ENCODE assay signal across 9 mouse cellular contexts in genomic region chr15:27593717-27594116, GRCm38 (mm10). TPM values are rescaled to one million over a fixed set of nuclear protein-coding genes. Genes with fewer than 3 reads are reported as not detected.
DNase-seq lines count a peak whose midpoint lies in the region; ATAC-seq lines count a peak whose summit lies in the region.
"Had no signal": no experiment of that assay in that cellular context is flagged by ENCODE, and none has a peak within 500 bp of the region (broad histone marks: within the 10 kb centered on the region; RNA-seq: fewer than 3 reads in every experiment).

No protein-coding gene starts in this region.

- no peak for ATAC-seq in granulocyte monocyte progenitor cell, adult 5-6 weeks (replicated peaks; ENCODE audit: poor library complexity, severe bottlenecking)

- DNase-seq in heart, adult 11 months: peak; percentile 91
- no peak for DNase-seq in heart, postnatal 25 days (ENCODE audit: low spot score)
- peak; percentile 54 for DNase-seq in lung, postnatal 10 days
- DNase-seq in lung, postnatal 4 days: no peak
- DNase-seq in cerebellum, adult 8-10 months: peak; percentile 49
- DNase-seq in right cerebral cortex, adult 2 months (ENCODE audit: low spot score in 2 of 2): peak; percentile 66
- no peak for DNase-seq in MN1 (ENCODE audit: low spot score)
- DNase-seq: liver, embryonic 13.5 days had no signal

- intact Hi-C loops in heart, postnatal 25 days (cut with DNase I): no loop called here

RNA-seq across cellular contexts. Expression of gene Otulin, which starts 36.8 kb away (rescaled TPM):
- 10 to 100 TPM; 22.4 to 26.8 TPM for total RNA-seq in heart, postnatal 25 days (2021)
- 55.0 and 74.2 TPM in 2 replicates for total RNA-seq in granulocyte monocyte progenitor cell, adult 5-6 weeks (2014; fragmentation: Nextera tagmentation)
- 41.3 and 50.3 TPM in 2 replicates for total RNA-seq in granulocyte monocyte progenitor cell, adult 5-6 weeks (2017)

Comparison
In these comparisons a context has a peak if more than half of its experiments do, and no peak if none do; other contexts are left out.
1. DNase-seq: peak in heart, adult 11 months (single experiment), lung, postnatal 10 days (single experiment), cerebellum, adult 8-10 months (single experiment) and right cerebral cortex, adult 2 months (2 of 2); none in heart, postnatal 25 days (single experiment), lung, postnatal 4 days (0 of 2) and MN1 (single experiment).